Mouse (Mus musculus) MEL (cell line): ENCODE results near the gene Agbl3. TPM values are rescaled to one million over a fixed set of nuclear protein-coding genes. Genes with fewer than 3 reads are reported as not detected.

ENCODE experiments used
- DNase-seq: peaks from one replicate; pipeline ENCODE4 v3.0.0; 2011; ENCODE audit warnings: low read depth, low spot score
- H3K27ac ChIP-seq: 2 replicates; pipeline ENCODE4 v1.5.1; 2012; ENCODE audit warnings: low read depth, mild to moderate bottlenecking, control low read depth, low read length, moderate library complexity; ENCODE audit not compliant: control insufficient read depth
- H3K27me3 ChIP-seq, 2 experiments: fragments of 150-350 bp in 1 of 2; sonication (generic) in 1 of 2; 2 replicates each; pipeline ENCODE4 v1.6.1; 2012; ENCODE audit warnings: low read length in 2 of 2, mild to moderate bottlenecking in 2 of 2, improper control_type of control experiment in 1 of 2, moderate library complexity in 1 of 2; ENCODE audit not compliant: insufficient read depth in 2 of 2, control insufficient read depth in 1 of 2
- H3K36me3 ChIP-seq, 2 experiments: 2 replicates each; pipeline ENCODE4 v1.6.1; 2012 to 2014; ENCODE audit warnings: low read length in 2 of 2, improper control_type of control experiment in 1 of 2, inconsistent platforms in 1 of 2, mild to moderate bottlenecking in 1 of 2; ENCODE audit not compliant: insufficient read depth in 2 of 2, control insufficient read depth in 1 of 2
- H3K4me1 ChIP-seq, 2 experiments: fragments of 150-350 bp in 1 of 2; sonication (generic) in 1 of 2; 2 replicates each; pipeline ENCODE4 v1.6.1; 2012; ENCODE audit warnings: low read length in 2 of 2, improper control_type of control experiment in 1 of 2, mild to moderate bottlenecking in 1 of 2; ENCODE audit not compliant: insufficient read depth in 2 of 2, control insufficient read depth in 1 of 2
- H3K4me3 ChIP-seq, 2 experiments: fragments of 150-350 bp in 1 of 2; sonication (generic) in 1 of 2; 2 replicates each; pipeline ENCODE4 v1.5.1; 2012; ENCODE audit warnings: low read depth in 2 of 2, low read length in 2 of 2, mild to moderate bottlenecking in 2 of 2, moderate library complexity in 2 of 2, control low read depth in 1 of 2, improper control_type of control experiment in 1 of 2; ENCODE audit not compliant: control insufficient read depth in 1 of 2, insufficient read depth in 1 of 2
- H3K79me2 ChIP-seq: 2 replicates; pipeline ENCODE4 v1.6.1; 2012; ENCODE audit warnings: mild to moderate bottlenecking, low read length, moderate library complexity; ENCODE audit not compliant: control insufficient read depth, poor library complexity, insufficient read depth
- H3K9ac ChIP-seq: 2 replicates; pipeline ENCODE4 v1.6.1; 2012; ENCODE audit warnings: low read depth, mild to moderate bottlenecking, control low read depth, low read length, moderate library complexity; ENCODE audit not compliant: control insufficient read depth, poor library complexity, severe bottlenecking
- H3K9me3 ChIP-seq: fragments of 150-350 bp; sonication (generic); replicated peaks from 2 replicates; pipeline ENCODE4 v1.6.1; 2012; ENCODE audit warnings: mild to moderate bottlenecking, low read length, improper control_type of control experiment, moderate library complexity; ENCODE audit not compliant: insufficient read depth
- BHLHE40 ChIP-seq: IDR thresholded peaks from 2 replicates; pipeline ENCODE4 v1.6.1; 2012; ENCODE audit warnings: low read depth, mild to moderate bottlenecking, inconsistent platforms, low read length, improper control_type of control experiment, borderline replicate concordance
- CHD1 ChIP-seq: IDR thresholded peaks from 2 replicates; pipeline ENCODE4 v1.6.1; 2012; ENCODE audit warnings: low read depth, mild to moderate bottlenecking, inconsistent platforms, low read length, improper control_type of control experiment
- CTCF ChIP-seq, 3 experiments: IDR thresholded peaks in 2 of 3; conservative IDR thresholded peaks in 1 of 3; 2 replicates each; pipeline ENCODE4 v1.5.1; 2011 to 2012; ENCODE audit warnings: low read length in 3 of 3, low read depth in 2 of 3, mild to moderate bottlenecking in 2 of 3, improper control_type of control experiment in 1 of 3, inconsistent platforms in 1 of 3, mixed read lengths in 1 of 3, moderate library complexity in 1 of 3; ENCODE audit not compliant: control insufficient read depth in 1 of 3, insufficient read depth in 1 of 3, poor library complexity in 1 of 3, severe bottlenecking in 1 of 3
- EP300 ChIP-seq, 2 experiments: IDR thresholded peaks; 2 replicates each; pipeline ENCODE4 v1.6.1; 2011; ENCODE audit warnings: improper control_type of control experiment in 2 of 2, low read length in 2 of 2, low read depth in 1 of 2, mild to moderate bottlenecking in 1 of 2
- GABPA ChIP-seq: IDR thresholded peaks from 2 replicates; pipeline ENCODE4 v1.6.1; 2012; ENCODE audit warnings: low read depth, mild to moderate bottlenecking, inconsistent platforms, low read length, improper control_type of control experiment, moderate library complexity
- JUND ChIP-seq: IDR thresholded peaks from 2 replicates; pipeline ENCODE4 v1.6.1; 2011; ENCODE audit warnings: low read depth, mild to moderate bottlenecking, improper control_type of control experiment, low read length
- MAFK ChIP-seq: IDR thresholded peaks from 2 replicates; pipeline ENCODE4 v1.6.1; 2011; ENCODE audit warnings: low read depth, mild to moderate bottlenecking, low read length, improper control_type of control experiment, borderline replicate concordance
- MAX ChIP-seq: IDR thresholded peaks from 2 replicates; pipeline ENCODE4 v1.6.1; 2011; ENCODE audit warnings: low read length, improper control_type of control experiment
- MAZ ChIP-seq: IDR thresholded peaks from 2 replicates; pipeline ENCODE4 v1.6.1; 2012; ENCODE audit warnings: low read depth, mild to moderate bottlenecking, inconsistent platforms, low read length, improper control_type of control experiment
- MEF2A ChIP-seq: IDR thresholded peaks from 2 replicates; pipeline ENCODE4 v1.6.1; 2014; ENCODE audit warnings: low read depth, mild to moderate bottlenecking, inconsistent platforms, low read length, improper control_type of control experiment; ENCODE audit not compliant: poor library complexity, insufficient replicate concordance, severe bottlenecking; ENCODE audit errors: extremely low read depth
- MXI1 ChIP-seq: IDR thresholded peaks from 2 replicates; pipeline ENCODE4 v1.6.1; 2011; ENCODE audit warnings: mild to moderate bottlenecking, low read depth, low read length, improper control_type of control experiment
- MYB ChIP-seq: IDR thresholded peaks from 2 replicates; pipeline ENCODE4 v1.6.1; 2011; ENCODE audit warnings: mild to moderate bottlenecking, low read depth, low read length, improper control_type of control experiment
- NELFE ChIP-seq: IDR thresholded peaks from 2 replicates; pipeline ENCODE4 v1.6.1; 2011; ENCODE audit warnings: low read depth, low read length, improper control_type of control experiment
- NRF1 ChIP-seq: IDR thresholded peaks from 2 replicates; pipeline ENCODE4 v1.6.1; 2014; ENCODE audit warnings: low read depth, mild to moderate bottlenecking, inconsistent platforms, low read length, improper control_type of control experiment, moderate library complexity; ENCODE audit not compliant: poor library complexity, insufficient read depth, severe bottlenecking
- POLR2AphosphoS2 ChIP-seq: IDR thresholded peaks from 2 replicates; pipeline ENCODE4 v1.6.1; 2011; ENCODE audit warnings: low read length, improper control_type of control experiment
- RAD21 ChIP-seq: IDR thresholded peaks from 2 replicates; pipeline ENCODE4 v1.6.1; 2011; ENCODE audit warnings: mild to moderate bottlenecking, low read depth, low read length, improper control_type of control experiment
- SMC3 ChIP-seq: IDR thresholded peaks from 2 replicates; pipeline ENCODE4 v1.6.1; 2011; ENCODE audit warnings: low read depth, low read length, improper control_type of control experiment
- TCF12 ChIP-seq: IDR thresholded peaks from 2 replicates; pipeline ENCODE4 v1.6.1; 2014; ENCODE audit warnings: low read depth, mild to moderate bottlenecking, inconsistent platforms, low read length, improper control_type of control experiment, moderate library complexity
- UBTF ChIP-seq: IDR thresholded peaks from 2 replicates; pipeline ENCODE4 v1.6.1; 2012; ENCODE audit warnings: low read depth, mild to moderate bottlenecking, inconsistent platforms, low read length, improper control_type of control experiment, moderate library complexity, borderline replicate concordance; ENCODE audit not compliant: insufficient read depth
- USF1 ChIP-seq: IDR thresholded peaks from 2 replicates; pipeline ENCODE4 v1.6.1; 2014; ENCODE audit warnings: low read depth, mild to moderate bottlenecking, inconsistent platforms, low read length, improper control_type of control experiment, moderate library complexity
- USF2 ChIP-seq, 2 experiments: IDR thresholded peaks; 2 replicates each; pipeline ENCODE4 v1.6.1; 2011 to 2012; ENCODE audit warnings: improper control_type of control experiment in 2 of 2, low read length in 2 of 2, borderline replicate concordance in 1 of 2, inconsistent platforms in 1 of 2, low read depth in 1 of 2, mild to moderate bottlenecking in 1 of 2; ENCODE audit not compliant: insufficient read depth in 1 of 2
- ZC3H11A ChIP-seq: IDR thresholded peaks from 2 replicates; pipeline ENCODE4 v1.6.1; 2012; ENCODE audit warnings: low read depth, mild to moderate bottlenecking, inconsistent platforms, low read length, improper control_type of control experiment
- ZMIZ1 ChIP-seq: IDR thresholded peaks from 2 replicates; pipeline ENCODE4 v1.6.1; 2012; ENCODE audit warnings: low read depth, mild to moderate bottlenecking, inconsistent platforms, low read length, improper control_type of control experiment, moderate library complexity
- polyA plus RNA-seq, 2 experiments: library from polyadenylated mRNA; stranded (reverse) in 1 of 2; unstranded in 1 of 2; fragments of >175 nt in 1 of 2; fragments of >200 nt in 1 of 2; gene quantifications; 2 replicates each; pipeline versions ENCODE4 v1.2.1 to v1.2.4; 2012; ENCODE audit warnings: low replicate concordance in 2 of 2, low read depth in 1 of 2; ENCODE audit not compliant: insufficient read length in 2 of 2, insufficient read depth in 1 of 2, missing spikeins in 1 of 2
- total RNA-seq: library from RNA; depleted of rRNA; stranded (reverse); fragments of 300-350 nt; gene quantifications from 2 replicates; pipeline ENCODE4 v1.2.3, GENCODE M21; 2012

Agbl3 gene
- total and polyA plus RNA-seq, 3 experiments = 1.3 TPM; not detected in 2

GRCm38 (mm10) chr6:34754448-34754847 lies 25.8 kb upstream of the Agbl3 start:
- peaks cover 0 to 10% of the 10 kb centered on the region in 2 experiments; a peak in 3 of 4 replicates for H3K27me3 ChIP-seq
- no peak overlapping the region for H3K4me3 ChIP-seq
- TF ChIP-seq CTCF (IDR thresholded peaks at IDR 0.05 in 2 of 3, conservative IDR thresholded peaks at IDR 0.05 in 1 of 3; ENCODE audit: control insufficient read depth in 1 of 3, insufficient read depth in 1 of 3, low read depth in 2 of 3, low read length in 3 of 3, poor library complexity in 1 of 3, severe bottlenecking in 1 of 3) (peak; percentile 30 to 75 (median 39); a peak in 5 of 6 replicates), ZC3H11A (peak; percentile 50), JUND (no peak), EP300 (IDR thresholded peaks at IDR 0.05; ENCODE audit: low read depth in 1 of 2, low read length in 2 of 2) (no peak), RAD21 (peak; percentile 74), NELFE (no peak), SMC3 (peak; percentile 69)
- no peaks in the 10 kb centered on the region for H3K36me3 ChIP-seq
- no peak overlapping the region for H3K9ac ChIP-seq
- H3K4me1 ChIP-seq = no peaks in the 10 kb centered on the region
- DNase-seq = peak; percentile 51
- no peaks in the 10 kb centered on the region for H3K9me3 ChIP-seq
- H3K79me2 ChIP-seq = no peaks in the 10 kb centered on the region
- no peak overlapping the region for H3K27ac ChIP-seq

GRCm38 (mm10) chr6:34758340-34758739 lies 21.9 kb upstream of the Agbl3 start:
- H3K79me2 ChIP-seq = no peaks in the 10 kb centered on the region
- TF ChIP-seq GABPA (no peak), MEF2A (no peak), POLR2AphosphoS2 (no peak), TCF12 (no peak), ZC3H11A (no peak), MAZ (no peak), SMC3 (no peak), ZMIZ1 (no peak), MXI1 (no peak), CTCF (IDR thresholded peaks at IDR 0.05 in 2 of 3, conservative IDR thresholded peaks at IDR 0.05 in 1 of 3; ENCODE audit: control insufficient read depth in 1 of 3, insufficient read depth in 1 of 3, low read depth in 2 of 3, low read length in 3 of 3, poor library complexity in 1 of 3, severe bottlenecking in 1 of 3) (no peak), USF2 (IDR thresholded peaks at IDR 0.05; ENCODE audit: borderline replicate concordance in 1 of 2, insufficient read depth in 1 of 2, low read depth in 1 of 2, low read length in 2 of 2) (no peak), USF1 (no peak), NRF1 (no peak), MYB (no peak), BHLHE40 (no peak), JUND (no peak), CHD1 (no peak), UBTF (no peak), MAFK (no peak), MAX (no peak)
- H3K9ac ChIP-seq = no peak overlapping the region
- H3K27ac ChIP-seq = no peak overlapping the region
- peaks cover 0 to 3% of the 10 kb centered on the region in 2 experiments; a peak in 2 of 4 replicates for H3K27me3 ChIP-seq
- no peaks in the 10 kb centered on the region for H3K4me1 ChIP-seq
- H3K9me3 ChIP-seq = no peaks in the 10 kb centered on the region
- no peak for DNase-seq
- H3K36me3 ChIP-seq = no peaks in the 10 kb centered on the region
- H3K4me3 ChIP-seq = no peak overlapping the region
